Mouse (Mus musculus): Measurements from ENCODE around the gene Pdlim4. TPM values are rescaled to one million over a fixed set of nuclear protein-coding genes. Genes with fewer than 3 reads are reported as not detected.

The Pdlim4 gene
- polyA plus RNA-seq, 1 experiment = 53.3 TPM

DNA sequence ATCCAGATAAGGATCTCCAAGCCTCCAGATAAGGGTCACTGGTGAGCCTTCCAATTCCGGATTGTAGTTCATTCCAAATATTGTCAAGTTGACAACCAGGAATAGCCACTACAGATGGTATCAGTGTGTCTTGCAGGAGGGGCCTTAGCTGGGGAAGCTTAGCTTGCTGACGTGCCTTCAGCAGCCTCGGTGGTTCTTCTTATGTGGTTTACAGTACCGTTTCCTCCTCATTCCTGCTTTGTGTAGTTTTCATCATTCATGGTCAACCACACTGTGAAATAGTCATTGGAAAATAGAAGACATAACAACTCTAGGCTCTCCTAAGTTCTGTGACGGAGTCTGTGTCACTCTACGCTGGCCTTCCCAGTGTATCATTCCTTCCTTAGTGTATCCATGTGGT, 36.2 kb upstream of the Pdlim4 start:
- H3K27me3 ChIP-seq (ENCODE audit: control insufficient read depth, insufficient read depth, low read length) = peaks cover 9% of the 10 kb centered on the region
- WGBS = 40% methylated on average over 6 of the region's 6 CpGs
- H3K27ac ChIP-seq (ENCODE audit: insufficient read depth, low read length) = no peak overlapping the region
- H3K4me3 ChIP-seq (ENCODE audit: extremely low read depth, insufficient read depth, insufficient read length) = no peak overlapping the region
- no peak for DNase-seq (ENCODE audit: low read depth in 1 of 2, low spot score in 2 of 2)
- H3K4me1 ChIP-seq (ENCODE audit: control insufficient read depth, insufficient read depth, insufficient read length) = peaks cover 7% of the 10 kb centered on the region; the same call in 1 of the 2 replicates
- no peaks in the 10 kb centered on the region for H3K36me3 ChIP-seq (ENCODE audit: control insufficient read depth, insufficient read depth, low read length)
- TF ChIP-seq CTCF (IDR thresholded peaks at IDR 0.05; ENCODE audit: extremely low read depth, insufficient read depth, insufficient read length, insufficient replicate concordance) (no peak), POLR2A (IDR thresholded peaks at IDR 0.05; ENCODE audit: low read depth, low read length) (no peak)

- H3K36me3 ChIP-seq (ENCODE audit: control insufficient read depth, insufficient read depth, low read length) = no peaks in the 10 kb centered on the region
- peaks cover 7% of the 10 kb centered on the region; the same call in 1 of the 2 replicates for H3K4me1 ChIP-seq (ENCODE audit: control insufficient read depth, insufficient read depth, insufficient read length)
- TF ChIP-seq POLR2A (IDR thresholded peaks at IDR 0.05; ENCODE audit: low read depth, low read length) = no peak
- no peak for TF ChIP-seq CTCF (IDR thresholded peaks at IDR 0.05; ENCODE audit: extremely low read depth, insufficient read depth, insufficient read length, insufficient replicate concordance)
- no peak overlapping the region for H3K27ac ChIP-seq (ENCODE audit: insufficient read depth, low read length)
- DNase-seq (ENCODE audit: low read depth in 1 of 2, low spot score in 2 of 2) = no peak
- WGBS = 87% methylated on average over 10 of the region's 10 CpGs
- peaks cover 10% of the 10 kb centered on the region for H3K27me3 ChIP-seq (ENCODE audit: control insufficient read depth, insufficient read depth, low read length)
- H3K4me3 ChIP-seq (ENCODE audit: extremely low read depth, insufficient read depth, insufficient read length) = no peak overlapping the region
These were observed 34.1 kb upstream of the Pdlim4 start for GRCm38 (mm10) chr11:54102706-54103449.

DNA sequence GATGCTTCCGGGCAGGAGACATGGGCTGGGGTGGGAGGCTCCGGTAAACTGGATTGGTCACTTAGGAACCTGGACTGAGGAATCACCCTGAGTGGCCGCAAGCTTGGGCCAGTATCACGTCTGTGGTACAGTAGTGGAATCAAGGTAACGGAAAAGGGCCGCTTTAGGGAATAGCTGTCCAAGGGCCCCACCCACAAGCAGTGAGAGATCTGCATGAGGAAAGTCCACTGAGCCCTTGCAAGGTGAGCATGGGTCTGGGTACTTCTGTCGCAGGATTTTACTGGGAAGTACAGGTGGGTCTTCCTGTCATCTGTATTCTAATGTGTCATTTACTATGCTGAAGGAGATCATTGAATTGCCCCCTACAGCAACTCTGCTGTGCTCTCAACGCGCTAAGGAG, 32.9 kb upstream of the Pdlim4 start:
- no peaks in the 10 kb centered on the region for H3K36me3 ChIP-seq (ENCODE audit: control insufficient read depth, insufficient read depth, low read length)
- 91% methylated on average over 9 of the region's 9 CpGs for WGBS
- DNase-seq (ENCODE audit: low read depth in 1 of 2, low spot score in 2 of 2) = no peak
- H3K27ac ChIP-seq (ENCODE audit: insufficient read depth, low read length) = no peak overlapping the region
- H3K4me3 ChIP-seq (ENCODE audit: extremely low read depth, insufficient read depth, insufficient read length) = no peak overlapping the region
- peaks cover 10% of the 10 kb centered on the region for H3K27me3 ChIP-seq (ENCODE audit: control insufficient read depth, insufficient read depth, low read length)
- no peak for TF ChIP-seq CTCF (IDR thresholded peaks at IDR 0.05; ENCODE audit: extremely low read depth, insufficient read depth, insufficient read length, insufficient replicate concordance)
- TF ChIP-seq POLR2A (IDR thresholded peaks at IDR 0.05; ENCODE audit: low read depth, low read length) = no peak
- peaks cover 7% of the 10 kb centered on the region; the same call in 1 of the 2 replicates for H3K4me1 ChIP-seq (ENCODE audit: control insufficient read depth, insufficient read depth, insufficient read length)

GRCm38 (mm10) chr11:54100692-54101591, 32.1 kb upstream of the Pdlim4 start:
- peak overlapping the region; percentile 51; the same call in 1 of the 2 replicates for H3K4me3 ChIP-seq (ENCODE audit: extremely low read depth, insufficient read depth, insufficient read length)
- H3K27me3 ChIP-seq (ENCODE audit: control insufficient read depth, insufficient read depth, low read length) = peaks cover 10% of the 10 kb centered on the region
- no peak for DNase-seq (ENCODE audit: low read depth in 1 of 2, low spot score in 2 of 2)
- no peaks in the 10 kb centered on the region for H3K36me3 ChIP-seq (ENCODE audit: control insufficient read depth, insufficient read depth, low read length)
- TF ChIP-seq CTCF (IDR thresholded peaks at IDR 0.05; ENCODE audit: extremely low read depth, insufficient read depth, insufficient read length, insufficient replicate concordance) = no peak
- TF ChIP-seq POLR2A (IDR thresholded peaks at IDR 0.05; ENCODE audit: low read depth, low read length) = no peak
- no peak overlapping the region for H3K27ac ChIP-seq (ENCODE audit: insufficient read depth, low read length)
- H3K4me1 ChIP-seq (ENCODE audit: control insufficient read depth, insufficient read depth, insufficient read length) = peaks cover 7% of the 10 kb centered on the region; the same call in 1 of the 2 replicates
- WGBS = 3% methylated on average over 82 of the region's 83 CpGs

- TF ChIP-seq CTCF (IDR thresholded peaks at IDR 0.05; ENCODE audit: extremely low read depth, insufficient read depth, insufficient read length, insufficient replicate concordance) (no peak), POLR2A (IDR thresholded peaks at IDR 0.05; ENCODE audit: low read depth, low read length) (no peak)
- WGBS = 61% methylated on average over 10 of the region's 10 CpGs
- peak within 1 kb of the TSS; percentile 51; the same call in 1 of the 2 replicates for H3K4me3 ChIP-seq (ENCODE audit: extremely low read depth, insufficient read depth, insufficient read length)
These were observed 31.4 kb upstream of the Pdlim4 start, which contains the start of gene P4ha2 for GRCm38 (mm10) chr11:54100045-54100691. TSS of gene P4ha2 (plus strand) at chr11:54100095.

DNA sequence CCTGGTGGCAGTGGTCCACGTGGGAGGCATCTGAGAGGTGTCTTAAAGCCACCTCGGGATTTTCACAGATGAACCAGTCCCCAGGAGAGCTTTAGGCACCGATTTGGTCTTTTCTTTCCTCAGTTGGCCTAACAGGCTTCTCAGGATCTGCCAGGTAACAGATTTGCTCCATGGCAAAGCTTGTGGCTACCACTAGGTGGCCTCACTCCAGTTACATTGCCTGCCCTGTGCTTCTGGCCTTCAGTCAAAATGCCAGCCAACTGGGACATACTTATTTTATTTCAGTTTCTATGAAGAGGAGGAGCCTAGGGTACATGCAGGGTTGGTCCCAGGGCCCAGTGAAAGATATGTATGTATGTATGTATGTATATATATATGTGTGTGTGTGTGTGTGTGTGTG, 24.2 kb upstream of the Pdlim4 start:
- TF ChIP-seq POLR2A (IDR thresholded peaks at IDR 0.05; ENCODE audit: low read depth, low read length) = no peak
- TF ChIP-seq CTCF (IDR thresholded peaks at IDR 0.05; ENCODE audit: extremely low read depth, insufficient read depth, insufficient read length, insufficient replicate concordance) = peak; percentile 51; the same call in 1 of the 2 replicates
- H3K27me3 ChIP-seq (ENCODE audit: control insufficient read depth, insufficient read depth, low read length) = no peaks in the 10 kb centered on the region
- peak in 1 of 2 experiments; percentile 19 for DNase-seq (ENCODE audit: low read depth in 1 of 2, low spot score in 2 of 2)
- H3K4me1 ChIP-seq (ENCODE audit: control insufficient read depth, insufficient read depth, insufficient read length) = peaks cover 10% of the 10 kb centered on the region; the same call in 1 of the 2 replicates
- H3K36me3 ChIP-seq (ENCODE audit: control insufficient read depth, insufficient read depth, low read length) = no peaks in the 10 kb centered on the region
- WGBS = 17% methylated on average over 3 of the region's 3 CpGs
- H3K4me3 ChIP-seq (ENCODE audit: extremely low read depth, insufficient read depth, insufficient read length) = no peak overlapping the region
- H3K27ac ChIP-seq (ENCODE audit: insufficient read depth, low read length) = no peak overlapping the region

More at GRCm38 (mm10) chr11:54100045-54100691, 31.4 kb upstream of the Pdlim4 start, which contains the start of gene P4ha2:
- Histone ChIP-seq H3K27ac (ENCODE audit: insufficient read depth, low read length) (no peak within 1 kb of the TSS), H3K36me3 (ENCODE audit: control insufficient read depth, insufficient read depth, low read length) (no peaks in the 10 kb centered on the region), H3K27me3 (ENCODE audit: control insufficient read depth, insufficient read depth, low read length) (peaks cover 10% of the 10 kb centered on the region), H3K4me1 (ENCODE audit: control insufficient read depth, insufficient read depth, insufficient read length) (peaks cover 7% of the 10 kb centered on the region; the same call in 1 of the 2 replicates)
- no peak for DNase-seq (ENCODE audit: low read depth in 1 of 2, low spot score in 2 of 2)

Data from spleen, adult 2 months (tissue).